Mouse (Mus musculus) stomach, embryonic 16.5 days (tissue): Measurements from ENCODE around the gene Lcn8. TPM values are rescaled to one million over a fixed set of nuclear protein-coding genes. Genes with fewer than 3 reads are reported as not detected.

ENCODE experiments used
- ATAC-seq: fragments of 200-750 bp; cut with Nextera tagmentation; 2 replicates; pipeline ENCODE4 v1.8.0; 2017; ENCODE audit warnings: moderate number of reproducible peaks, moderate TSS enrichment; ENCODE audit not compliant: insufficient read depth, low FRiP score
- H3K27ac ChIP-seq: fragments of 300-500 bp; sonication (generic); 2 replicates; pipeline ENCODE4 v1.5.1; 2014; ENCODE audit warnings: low read length
- H3K27me3 ChIP-seq: fragments of 300-500 bp; sonication (generic); 2 replicates; pipeline ENCODE4 v1.6.1; 2014; ENCODE audit warnings: low read length, control low read depth, mixed read lengths; ENCODE audit not compliant: control insufficient read depth, insufficient read depth
- H3K36me3 ChIP-seq: fragments of 300-500 bp; sonication (generic); 2 replicates; pipeline ENCODE4 v1.6.1; 2014; ENCODE audit warnings: low read length; ENCODE audit not compliant: control insufficient read depth, insufficient read depth
- H3K4me1 ChIP-seq: fragments of 300-500 bp; sonication (generic); 2 replicates; pipeline ENCODE4 v1.6.1; 2014; ENCODE audit warnings: low read length, control low read depth, mixed read lengths; ENCODE audit not compliant: control insufficient read depth, insufficient read depth
- H3K4me2 ChIP-seq: fragments of 300-500 bp; sonication (generic); 2 replicates; pipeline ENCODE4 v1.6.1; 2014; ENCODE audit warnings: low read depth, low read length, mixed read lengths
- H3K4me3 ChIP-seq: fragments of 300-500 bp; sonication (generic); replicated peaks from 2 replicates; pipeline ENCODE4 v1.5.1; 2014; ENCODE audit warnings: mild to moderate bottlenecking, low read length
- H3K9ac ChIP-seq: fragments of 300-500 bp; sonication (generic); 2 replicates; pipeline ENCODE4 v1.6.1; 2014; ENCODE audit warnings: low read length
- H3K9me3 ChIP-seq: fragments of 300-500 bp; sonication (generic); replicated peaks from 2 replicates; pipeline ENCODE4 v1.6.1; 2016; ENCODE audit warnings: low read length, control low read depth; ENCODE audit not compliant: control insufficient read depth
- WGBS: fragments of 180-500 bp; shearing (Covaris S2); extraction: QIAGEN DNeasy Blood & Tissue Kit; methylation state at CpG from one replicate; pipeline ENCODE4 v1.1.7; 2014; 5-methylcytosine and 5-hydroxymethylcytosine counted together
- polyA plus RNA-seq: library from polyadenylated mRNA; unstranded; fragments of >200 nt; fragmentation: Nextera tagmentation; extraction: Ambion mirVana; gene quantifications from 2 replicates; pipeline ENCODE4 v1.2.1, GENCODE M21; 2015

The Lcn8 gene
- 0.37 TPM in 1 of 2 replicates, not detected in the other for polyA plus RNA-seq

- H3K27ac ChIP-seq = no peak within 1 kb of the TSS
- no peaks in the 10 kb centered on the region for H3K27me3 ChIP-seq
- H3K36me3 ChIP-seq = no peaks in the 10 kb centered on the region
- WGBS = 65% methylated on average over 2 of the region's 2 CpGs
- no peak within 1 kb of the TSS for H3K4me3 ChIP-seq
- H3K4me1 ChIP-seq = no peaks in the 10 kb centered on the region
- H3K9ac ChIP-seq = no peak within 1 kb of the TSS
- H3K9me3 ChIP-seq = no peaks in the 10 kb centered on the region
- no peak for ATAC-seq
- no peak within 1 kb of the TSS for H3K4me2 ChIP-seq
Measured at GRCm38 (mm10) chr2:25652902-25653301, at the start of gene Lcn8. Lcn8 (plus strand) TSS chr2:25653120.

- Histone ChIP-seq H3K27ac (peak within 1 kb of the TSS; percentile 93), H3K36me3 (no peaks in the 10 kb centered on the region), H3K4me3 (peak within 1 kb of the TSS; percentile 99), H3K4me1 (peaks cover 20% of the 10 kb centered on the region), H3K27me3 (no peaks in the 10 kb centered on the region), H3K9ac (peak within 1 kb of the TSS; percentile 96), H3K9me3 (no peaks in the 10 kb centered on the region), H3K4me2 (peak within 1 kb of the TSS; percentile 73)
- peak; percentile 94 for ATAC-seq
- WGBS = under 1% methylated on average over 80 of the region's 80 CpGs
Measured at GRCm38 (mm10) chr2:25607761-25608622, 44.9 kb upstream of the Lcn8 start, which contains the start of gene Rabl6. Rabl6 (minus strand) TSS chr2:25608521.

GRCm38 (mm10) chr2:25608671-25609070, 44.2 kb upstream of the Lcn8 start:
- H3K9ac ChIP-seq = peak overlapping the region; percentile 96
- peak overlapping the region; percentile 99 for H3K4me3 ChIP-seq
- H3K27me3 ChIP-seq = no peaks in the 10 kb centered on the region
- peak overlapping the region; percentile 73 for H3K4me2 ChIP-seq
- no peaks in the 10 kb centered on the region for H3K36me3 ChIP-seq
- H3K9me3 ChIP-seq = no peaks in the 10 kb centered on the region
- peaks cover 20% of the 10 kb centered on the region for H3K4me1 ChIP-seq
- peak overlapping the region; percentile 93 for H3K27ac ChIP-seq
- 51% methylated on average over 10 of the region's 10 CpGs for WGBS
- ATAC-seq = peak; percentile 35; the same call in 1 of the 2 replicates

GRCm38 (mm10) chr2:25616398-25616797, 36.5 kb upstream of the Lcn8 start:
- Histone ChIP-seq H3K36me3 (no peaks in the 10 kb centered on the region), H3K27ac (no peak overlapping the region), H3K4me1 (no peaks in the 10 kb centered on the region), H3K27me3 (peaks cover 28% of the 10 kb centered on the region), H3K4me3 (peak overlapping the region; percentile 21; the same call in 1 of the 2 replicates), H3K4me2 (peak overlapping the region; percentile 46), H3K9me3 (no peaks in the 10 kb centered on the region), H3K9ac (peak overlapping the region; percentile 49; the same call in 1 of the 2 replicates)
- WGBS = 12% methylated on average over 22 of the region's 22 CpGs
- no peak for ATAC-seq

GRCm38 (mm10) chr2:25617578-25617977, 35.3 kb upstream of the Lcn8 start, which contains the start of gene Ccdc183:
Ccdc183 (minus strand) TSS chr2:25617678.
- H3K4me3 ChIP-seq = no peak within 1 kb of the TSS
- no peaks in the 10 kb centered on the region for H3K4me1 ChIP-seq
- 79% methylated on average over 3 of the region's 3 CpGs for WGBS
- no peak within 1 kb of the TSS for H3K4me2 ChIP-seq
- H3K27me3 ChIP-seq = peaks cover 28% of the 10 kb centered on the region
- H3K9me3 ChIP-seq = no peaks in the 10 kb centered on the region
- no peak within 1 kb of the TSS for H3K27ac ChIP-seq
- no peak within 1 kb of the TSS for H3K9ac ChIP-seq
- H3K36me3 ChIP-seq = no peaks in the 10 kb centered on the region
- no peak for ATAC-seq

GRCm38 (mm10) chr2:25620386-25620785, 32.5 kb upstream of the Lcn8 start:
- Histone ChIP-seq H3K4me3 (no peak overlapping the region), H3K4me2 (no peak overlapping the region), H3K9ac (no peak overlapping the region), H3K9me3 (no peaks in the 10 kb centered on the region), H3K4me1 (no peaks in the 10 kb centered on the region), H3K27ac (no peak overlapping the region), H3K27me3 (peaks cover 20% of the 10 kb centered on the region), H3K36me3 (no peaks in the 10 kb centered on the region)
- ATAC-seq = no peak
- WGBS = 70% methylated on average over 6 of the region's 6 CpGs

GRCm38 (mm10) chr2:25620852-25621228, 32.1 kb upstream of the Lcn8 start:
- Histone ChIP-seq H3K4me3 (no peak overlapping the region; the same call in 1 of the 2 replicates), H3K36me3 (no peaks in the 10 kb centered on the region), H3K4me1 (no peaks in the 10 kb centered on the region), H3K4me2 (peak overlapping the region; percentile 63), H3K9ac (0 out of 2 replicates have a peak overlapping the region, but pooled peaks have one; percentile 77), H3K27me3 (peaks cover 16% of the 10 kb centered on the region), H3K27ac (no peak overlapping the region), H3K9me3 (no peaks in the 10 kb centered on the region)
- WGBS = 82% methylated on average over 4 of the region's 4 CpGs
- ATAC-seq = no peak

GRCm38 (mm10) chr2:25621229-25622200, 31.4 kb upstream of the Lcn8 start, which contains the start of gene Tmem141:
Tmem141 (minus strand) TSS chr2:25622005.
- peak within 1 kb of the TSS; percentile 7; the same call in 1 of the 2 replicates for H3K27ac ChIP-seq
- 5% methylated on average over 34 of the region's 34 CpGs for WGBS

More at GRCm38 (mm10) chr2:25621229-25622200, 31.4 kb upstream of the Lcn8 start, which contains the start of gene Tmem141:
- no peaks in the 10 kb centered on the region for H3K36me3 ChIP-seq
- peaks cover 9% of the 10 kb centered on the region for H3K27me3 ChIP-seq
- peak within 1 kb of the TSS; percentile 57 for H3K4me3 ChIP-seq
- ATAC-seq = peak; percentile 93
- no peaks in the 10 kb centered on the region for H3K4me1 ChIP-seq
- H3K9ac ChIP-seq = peak within 1 kb of the TSS; percentile 77
- peak within 1 kb of the TSS; percentile 63 for H3K4me2 ChIP-seq
- H3K9me3 ChIP-seq = no peaks in the 10 kb centered on the region
